Mouse (Mus musculus): ENCODE data around the gene Fam227b.

Fam227b gene

DNA sequence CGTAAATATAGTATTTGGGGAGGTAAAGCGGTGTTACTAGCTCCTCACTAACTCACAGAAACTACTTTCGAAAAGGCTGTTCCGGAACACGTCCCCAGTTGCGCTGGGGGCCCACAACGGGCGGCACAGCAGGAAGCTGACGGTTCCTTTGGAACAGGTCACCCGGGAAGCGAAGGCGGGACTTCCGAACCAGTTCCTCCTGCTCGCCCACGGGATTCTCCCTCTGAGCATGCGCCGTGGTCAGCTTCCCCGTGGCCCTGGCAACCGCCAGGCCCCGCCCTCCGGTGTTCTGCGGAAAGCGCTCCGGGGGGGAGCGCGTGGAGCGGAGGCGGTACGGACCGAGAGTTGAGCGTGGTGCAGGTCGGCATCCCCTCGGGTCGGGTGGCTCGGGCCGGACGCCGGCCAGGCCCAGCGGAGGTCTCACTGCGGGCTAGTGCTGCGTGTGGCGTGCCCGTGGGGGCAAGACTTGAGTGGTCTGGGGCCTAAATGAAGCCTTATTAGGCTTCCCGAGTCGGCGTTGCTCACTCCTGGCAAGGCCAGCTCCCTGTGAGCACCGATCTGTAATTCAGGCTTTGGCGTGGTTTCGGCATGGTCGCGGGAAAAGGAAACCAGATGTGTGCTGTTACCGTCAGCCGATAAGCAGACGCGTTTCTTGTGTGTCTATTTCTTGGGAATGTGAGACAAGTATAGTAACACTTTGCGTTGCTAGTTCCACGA is at the start of gene Fam227b, which contains the start of gene Dtwd1:
Gene Fam227b (minus strand): TSS at position 150 of the 717 bp plus-strand sequence.
Gene Dtwd1 (plus strand): TSS at position 287 of the 717 bp plus-strand sequence.
- peak; percentile 98 for DNase-seq (ENCODE audit: low spot score)

DNA sequence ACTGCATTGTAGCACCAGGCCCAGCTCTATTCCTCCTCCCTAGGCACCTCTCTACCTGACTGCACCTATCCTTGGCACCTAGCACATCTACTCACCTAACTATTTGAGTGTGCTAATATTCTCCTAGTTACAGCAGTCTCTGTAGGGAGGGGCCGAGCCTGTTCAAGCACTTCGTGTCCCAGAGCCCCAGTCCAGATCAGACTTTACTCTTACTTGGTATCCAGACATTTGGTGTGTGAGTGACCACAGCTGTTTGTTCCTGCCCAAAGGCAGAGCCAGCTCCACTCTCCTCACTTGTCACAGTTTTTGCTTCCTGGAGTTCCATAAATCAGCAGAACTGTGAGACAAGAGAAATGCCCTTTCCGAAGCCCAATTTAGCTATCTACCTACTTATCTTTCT is 47.2 kb upstream of the Fam227b start:
- no peak for DNase-seq (ENCODE audit: low spot score)

GRCm38 (mm10) chr2:126195631-126196356 is 44.0 kb upstream of the Fam227b start:
- no peak for DNase-seq (ENCODE audit: low spot score)

DNA sequence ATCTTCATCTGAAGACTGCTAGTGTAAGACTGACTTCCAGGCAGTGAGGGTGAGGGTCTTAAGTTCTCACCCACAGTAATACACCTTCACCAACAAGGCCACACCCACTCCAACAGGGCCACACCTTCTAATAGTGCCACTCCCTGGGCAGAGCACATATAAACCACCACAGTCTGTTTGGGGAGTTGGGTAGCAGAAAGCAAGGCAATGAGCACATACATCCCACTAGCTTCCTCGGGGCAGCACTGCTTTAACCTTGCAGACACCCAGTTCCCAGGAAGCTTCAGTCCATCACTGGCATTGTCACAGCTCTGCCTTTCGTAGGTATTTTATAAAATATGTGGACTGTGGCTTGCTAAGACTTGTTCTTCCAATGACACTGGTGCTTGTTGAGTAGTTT is 40.3 kb upstream of the Fam227b start:
- no peak for DNase-seq (ENCODE audit: low spot score)

- DNase-seq (ENCODE audit: low spot score): no peak
Observed at GRCm38 (mm10) chr2:126191306-126191705, 39.5 kb upstream of the Fam227b start.

DNA sequence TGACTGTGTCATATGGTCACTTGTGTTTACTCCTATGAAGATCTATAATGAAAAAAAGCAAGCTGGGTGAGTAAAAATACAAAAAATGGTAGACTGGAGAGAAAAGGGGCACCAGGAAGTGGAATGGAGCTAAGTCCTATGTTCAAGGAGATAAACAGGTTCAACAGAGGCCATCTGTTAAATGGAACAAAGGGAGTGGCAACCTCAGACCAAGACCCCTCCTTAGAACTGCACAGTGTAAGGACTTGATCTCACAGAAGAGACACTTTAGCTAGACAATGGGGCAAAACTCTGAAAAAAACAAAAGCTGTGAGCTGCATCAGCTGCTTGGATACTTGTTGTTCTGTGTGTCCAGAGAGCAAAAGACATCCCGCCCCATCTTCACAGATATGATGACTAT is 19.6 kb upstream of the Fam227b start:
- no peak for DNase-seq (ENCODE audit: low spot score)

GRCm38 (mm10) chr2:126166848-126167617 is 15.2 kb upstream of the Fam227b start:
- no peak for DNase-seq (ENCODE audit: low spot score)

GRCm38 (mm10) chr2:126166335-126166734 is 14.5 kb upstream of the Fam227b start:
- DNase-seq (ENCODE audit: low spot score): no peak

GRCm38 (mm10) chr2:126165277-126166018 is 13.6 kb upstream of the Fam227b start:
- DNase-seq (ENCODE audit: low spot score): no peak

- no peak for DNase-seq (ENCODE audit: low spot score)
Observed at GRCm38 (mm10) chr2:126147723-126148122, 4.1 kb downstream of the Fam227b start.

- no peak for DNase-seq (ENCODE audit: low spot score)
Observed at GRCm38 (mm10) chr2:126094616-126095015, 57.2 kb downstream of the Fam227b start.

GRCm38 (mm10) chr2:126090432-126090831 is 61.4 kb downstream of the Fam227b start:
- DNase-seq (ENCODE audit: low spot score): no peak

DNA sequence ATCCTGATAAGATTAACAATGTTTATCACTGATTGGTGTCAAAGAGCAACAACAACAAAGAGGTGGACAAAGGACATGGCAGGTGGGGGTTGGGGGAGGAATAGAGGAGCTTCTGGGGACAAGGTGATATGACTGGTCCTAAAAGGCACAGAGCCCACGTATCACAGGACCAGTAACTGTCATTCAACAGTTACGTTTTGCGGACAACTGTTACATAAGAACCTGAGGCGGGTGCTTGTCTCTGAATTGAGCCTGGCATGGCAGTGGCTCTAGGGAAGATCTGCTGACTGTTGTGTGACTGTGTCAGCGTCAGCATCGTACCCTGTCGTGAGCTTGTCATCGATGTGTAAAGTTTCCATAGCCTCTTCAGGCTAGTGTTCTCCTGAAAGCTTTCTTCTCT is 65.6 kb downstream of the Fam227b start:
- DNase-seq (ENCODE audit: low spot score): no peak

GRCm38 (mm10) chr2:126084326-126084725 is 67.5 kb downstream of the Fam227b start:
- DNase-seq (ENCODE audit: low spot score): no peak

- DNase-seq (ENCODE audit: low spot score): no peak
Observed at GRCm38 (mm10) chr2:126079086-126079485, 72.7 kb downstream of the Fam227b start.

- no peak for DNase-seq (ENCODE audit: low spot score)
Observed at GRCm38 (mm10) chr2:126076506-126076905, 75.3 kb downstream of the Fam227b start.

DNA sequence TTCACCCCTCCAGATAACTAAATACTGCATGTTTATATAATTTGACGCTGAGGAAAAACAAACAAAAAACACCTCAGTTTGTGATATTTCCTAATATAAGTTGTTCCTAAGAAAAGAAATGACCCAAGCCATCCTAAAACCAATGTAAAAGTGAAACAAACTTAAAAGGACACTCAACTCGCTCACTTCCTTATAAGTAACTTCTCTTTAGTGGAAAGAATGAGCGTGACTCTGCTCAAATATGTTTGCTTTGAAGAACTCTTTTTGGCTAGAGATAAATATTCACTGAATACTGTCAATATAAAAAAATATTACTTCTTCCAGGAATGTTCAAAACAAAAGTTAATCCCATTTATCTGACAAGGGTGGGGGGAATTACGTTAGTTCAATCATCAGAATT is 78.1 kb downstream of the Fam227b start:
- DNase-seq (ENCODE audit: low spot score): no peak

- DNase-seq (ENCODE audit: low spot score): no peak
Observed at GRCm38 (mm10) chr2:126069740-126070139, 82.1 kb downstream of the Fam227b start.

DNA sequence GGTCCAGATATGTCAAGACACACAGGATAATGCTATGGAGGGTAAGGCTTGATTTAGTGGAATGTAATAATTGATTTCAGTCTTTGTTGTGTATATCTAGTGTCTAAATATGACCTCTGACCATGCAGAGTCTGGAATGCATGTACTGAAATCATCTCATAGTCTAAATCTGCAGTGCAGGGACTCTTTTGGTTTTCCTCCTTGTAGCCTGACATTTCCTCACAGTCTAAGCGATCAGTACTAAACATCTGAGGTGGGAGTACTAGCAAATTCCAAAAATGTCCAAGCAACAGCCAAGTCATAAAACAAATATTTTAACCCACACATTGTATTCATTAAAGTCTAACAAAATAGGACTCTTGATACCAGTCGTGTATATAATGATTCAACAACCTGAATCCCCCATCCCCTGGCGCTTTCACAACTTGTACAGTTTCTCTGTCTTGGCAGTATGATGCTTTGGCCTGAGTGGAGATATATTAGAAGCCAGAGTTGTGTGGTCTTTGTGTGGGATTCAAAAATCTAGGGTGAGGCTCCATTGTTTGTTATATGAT is 86.4 kb downstream of the Fam227b start:
- DNase-seq (ENCODE audit: low spot score): no peak

- peak; percentile 27 for DNase-seq (ENCODE audit: low spot score)
Observed at GRCm38 (mm10) chr2:126064814-126065213, 87.0 kb downstream of the Fam227b start.

DNA sequence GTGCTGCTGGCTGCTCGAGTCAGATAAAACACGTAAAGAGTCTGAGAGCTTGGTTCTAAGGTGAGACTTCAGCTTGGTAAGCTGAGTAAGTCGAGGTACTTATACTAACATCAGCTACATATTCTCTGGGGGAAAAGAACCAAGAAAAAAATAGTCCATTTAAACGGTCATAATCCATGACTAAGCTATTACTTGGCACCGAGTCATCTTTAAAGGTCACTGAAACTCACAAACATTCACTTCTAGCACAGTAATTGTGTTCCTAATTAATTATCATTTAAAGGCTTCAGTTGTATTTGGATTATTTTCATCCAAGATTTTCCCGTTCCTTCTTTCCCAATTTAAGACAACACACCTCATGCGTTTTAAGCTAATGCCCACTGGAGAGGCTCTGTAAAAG is 88.9 kb downstream of the Fam227b start:
- DNase-seq (ENCODE audit: low spot score): no peak

All from embryo, embryonic 10.5 days (tissue).